Mouse (Mus musculus): Measurements from ENCODE around the gene Zfp667. TPM values are rescaled to one million over a fixed set of nuclear protein-coding genes. Genes with fewer than 3 reads are reported as not detected.
"Not testable (repeated sequence)": the region's sequence is repeated elsewhere in the genome, so short reads cannot be mapped to it uniquely, and the experiment has no call there.

Gene Zfp667
- total RNA-seq, 4 experiments from 2014 or later, result 15.5 to 21.1 (median 18.2) TPM

- DNase-seq (ENCODE audit: low spot score in 2 of 2), result not testable (repeated sequence)
Measured at GRCm38 (mm10) chr7:6300796-6301195, 14.4 kb downstream of the Zfp667 start.

GRCm38 (mm10) chr7:6330458-6331232 is 44.3 kb downstream of the Zfp667 start:
- DNase-seq (ENCODE audit: low spot score in 2 of 2), result peak; percentile 25

- DNase-seq (ENCODE audit: low spot score in 2 of 2), result peak; percentile 80 to 86
Measured at GRCm38 (mm10) chr7:6331233-6331956, 45.0 kb downstream of the Zfp667 start, which contains the start of gene Zfp583. Zfp583 (minus strand) TSS chr7:6331285.

GRCm38 (mm10) chr7:6339865-6340264 is 53.5 kb downstream of the Zfp667 start:
- no peak for DNase-seq (ENCODE audit: low spot score in 2 of 2)

- DNase-seq (ENCODE audit: low spot score in 2 of 2), result peak; percentile 78 to 83
Measured at GRCm38 (mm10) chr7:6343501-6344071, 57.2 kb downstream of the Zfp667 start, which contains the start of gene Gm3854. Gm3854 (plus strand) TSS chr7:6343759.

GRCm38 (mm10) chr7:6344124-6344523 is 57.7 kb downstream of the Zfp667 start:
- no peak for DNase-seq (ENCODE audit: low spot score in 2 of 2)

Other genes starting within 250 kb of the Zfp667 start
- not detected for gene Nlrp4c, start 241.4 kb upstream of the Zfp667 start, total RNA-seq (2022)
- gene Zfp787, start 130.6 kb upstream of the Zfp667 start, total RNA-seq (2022), result 10 to 100 TPM; 22.1 to 29.3 (median 27.7) TPM
- 10 to 100 TPM; 45.2 to 59.5 (median 54.9) TPM for gene Zfp444, start 114.4 kb upstream of the Zfp667 start, total RNA-seq (2022)
- not detected for gene Galp, start 89.5 kb upstream of the Zfp667 start, total RNA-seq (2022)
- gene Zscan5b, start 64.3 kb upstream of the Zfp667 start, total RNA-seq (2022), result not detected
- gene Epp13, start 33.9 kb upstream of the Zfp667 start, total RNA-seq (2022), result not detected
- 10 to 100 TPM; 10.1 to 14.2 (median 11.1) TPM for gene Zfp583, start 44.7 kb downstream of the Zfp667 start, total RNA-seq (2022)
- 1 to 10 TPM; 5.8 to 6.8 (median 6.0) TPM for gene Gm3854, start 57.2 kb downstream of the Zfp667 start, total RNA-seq (2022)
- gene Zfp78, start 76.7 kb downstream of the Zfp667 start, total RNA-seq (2022), result 1 to 10 TPM; 4.0 to 7.5 (median 6.5) TPM
- 1 to 10 TPM; 8.0 to 9.9 (median 8.4) TPM for gene Zfp28, start 96.7 kb downstream of the Zfp667 start, total RNA-seq (2022)
- 10 to 100 TPM; 20.0 to 22.2 (median 21.4) TPM for gene Smim17, start 112.1 kb downstream of the Zfp667 start, total RNA-seq (2022)
- under 1 TPM; 0.18 to 0.53 (median 0.38) TPM for gene Gm20715, start 123.7 kb downstream of the Zfp667 start, total RNA-seq (2022)
- 1 to 10 TPM; 1.3 to 2.1 (median 1.5) TPM for gene Olfr1344, start 152.1 kb downstream of the Zfp667 start, total RNA-seq (2022)
- under 1 TPM in 2 of 4 experiments, not detected in 2; 0.07 to 0.12 TPM for gene Olfr1336, start 169.6 kb downstream of the Zfp667 start, total RNA-seq (2022)
- under 1 TPM in 1 of 4 experiments, not detected in 3; 0.07 TPM for gene Olfr1346, start 180.5 kb downstream of the Zfp667 start, total RNA-seq (2022)
- not detected for gene Olfr5, start 200.4 kb downstream of the Zfp667 start, total RNA-seq (2022)
- gene Olfr1347, start 213.2 kb downstream of the Zfp667 start, total RNA-seq (2022), result not detected
- not detected for gene Olfr1348, start 222.2 kb downstream of the Zfp667 start, total RNA-seq (2022)
- gene Olfr1349, start 236.4 kb downstream of the Zfp667 start, total RNA-seq (2022), result under 1 TPM in 1 of 4 experiments, not detected in 3; 0.11 TPM

Measured in layer of hippocampus, adult 8-10 months (tissue).